23 mouse cellular contexts compared by ENCODE assay signal in the genomic region with DNA sequence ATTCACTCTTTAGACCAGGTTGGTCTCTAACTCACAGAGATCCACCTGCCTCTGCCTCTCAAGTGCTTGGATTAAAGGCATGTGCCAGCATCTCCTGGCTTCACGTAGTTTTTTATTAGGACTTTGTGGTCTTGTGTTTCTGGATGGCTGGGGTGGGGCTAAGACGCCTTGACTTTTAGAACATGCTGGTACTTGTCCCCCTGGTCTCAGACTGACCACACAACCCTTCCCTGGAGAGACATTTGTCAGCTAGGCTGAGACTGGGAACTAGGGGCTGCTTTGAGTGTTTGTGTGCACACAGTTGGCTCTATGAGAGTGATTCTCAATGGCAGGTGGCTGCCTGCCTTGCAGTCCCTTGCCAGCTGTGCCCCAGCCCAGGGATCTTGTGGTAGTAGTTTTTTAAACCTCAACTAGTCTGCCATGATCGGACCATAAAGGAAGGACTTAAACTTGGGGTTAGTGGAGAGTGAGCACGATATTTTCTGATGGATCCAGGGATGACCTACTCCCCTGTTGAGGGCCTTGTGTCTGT. TPM values are rescaled to one million over a fixed set of nuclear protein-coding genes. Genes with fewer than 3 reads are reported as not detected.
DNase-seq lines count a peak whose midpoint lies in the region; TF ChIP-seq lines count a peak whose summit lies in the region.
"Had no signal": no experiment of that assay in that cellular context is flagged by ENCODE, and none has a peak within 500 bp of the region (broad histone marks: within the 10 kb centered on the region; RNA-seq: fewer than 3 reads in every experiment).

No protein-coding gene starts in this region.

- no peak for DNase-seq in CH12.LX (ENCODE audit: extremely low read depth)
- peak; percentile 6 for DNase-seq in Muller cell, postnatal 12 days (ENCODE audit: inconsistent ontology term)
- DNase-seq in heart, postnatal 25 days (ENCODE audit: low spot score), result no peak
- DNase-seq in layer of hippocampus, postnatal 36 days, result no peak
- no peak for DNase-seq in neural tube, embryonic 10.5 days (ENCODE audit: extremely low spot score, low spot score)
- DNase-seq: adrenal gland, adult 2 months; adrenal gland, adult 8-10 months; adrenal gland, postnatal 10 days; adrenal gland, postnatal 14 days; adrenal gland, postnatal 25 days; adrenal gland, postnatal 36 days; B cell, adult 2 months; cerebellum, adult 11 months; cerebellum, adult 11-12 months; cerebellum, adult 18-20 months; cerebellum, adult 2 months; cerebellum, adult 8-10 months had no signal

- TF ChIP-seq POLR2A in CH12.LX (IDR thresholded peaks at IDR 0.05; ENCODE audit: low read depth, low read length) (no peak), myocyte (IDR thresholded peaks at IDR 0.05; ENCODE audit: insufficient read length, low read depth) (no peak)

- H3K9me3 ChIP-seq in CH12.LX (replicated peaks; ENCODE audit: low read length), result no peaks in the 10 kb centered on the region
- H3K9me3 ChIP-seq: G1E had no signal

- H3K9ac ChIP-seq in CH12.LX (ENCODE audit: insufficient read depth, low read depth), result no peak overlapping the region

- in situ Hi-C loops in CH12.LX (cut with MboI; ENCODE audit: low pct_ligation_motif_present, low pct_unique_long_range_greater_than_20kb, low sequenced_read_pairs), result loop anchor here (5.0 to 25.0 kb wide), 3 partner anchors 131 to 543 kb away; a partner anchor contains a TSS

- H3K79me2 ChIP-seq in CH12.LX (replicated peaks; ENCODE audit: control insufficient read depth, extremely low read depth, insufficient read depth, poor library complexity, severe bottlenecking) (peaks cover 7% of the 10 kb centered on the region; the same call in 1 of the 2 replicates), myocyte (ENCODE audit: control insufficient read depth, insufficient read depth) (no peaks in the 10 kb centered on the region)

- H3K36me3 ChIP-seq in CH12.LX (replicated peaks in 1 of 2; ENCODE audit: control insufficient read depth in 1 of 2, insufficient read depth in 1 of 2, low read length in 1 of 2) (peaks cover 51 to 77% of the 10 kb centered on the region in 2 experiments), myocyte (ENCODE audit: control insufficient read depth, insufficient read depth) (no peaks in the 10 kb centered on the region)
- H3K36me3 ChIP-seq: G1E had no signal

- H3K4me2 ChIP-seq in CH12.LX (ENCODE audit: insufficient read depth, low read depth, poor library complexity, severe bottlenecking) (no peak overlapping the region), myocyte (ENCODE audit: low read depth) (no peak overlapping the region)

- intact Hi-C loops in heart, postnatal 25 days (cut with DNase I), result no loop called here

- H3ac ChIP-seq in myocyte (ENCODE audit: control insufficient read depth, insufficient read length), result no peak overlapping the region

- dilution Hi-C loops in CH12.LX (cut with MboI; ENCODE audit: extremely low pct_ligation_motif_present, extremely low pct_unique_long_range_greater_than_20kb, low sequenced_read_pairs), result no loop called here

- peak; percentile 59 for TF ChIP-seq EP300 in CH12.LX (IDR thresholded peaks at IDR 0.05; ENCODE audit: low read length)

- peaks cover 24 to 51% of the 10 kb centered on the region in 2 experiments for H3K4me1 ChIP-seq in CH12.LX (ENCODE audit: control insufficient read depth in 1 of 2, insufficient read depth in 2 of 2)

- H3K4me3 ChIP-seq in CH12.LX (replicated peaks in 1 of 3; ENCODE audit: low read depth in 2 of 3, low read length in 2 of 3, poor library complexity in 1 of 3) (no peak overlapping the region), myocyte (no peak overlapping the region)

- H3K27me3 ChIP-seq in CH12.LX (replicated peaks), result no peaks in the 10 kb centered on the region
- H3K27me3 ChIP-seq in myocyte (ENCODE audit: control insufficient read depth, insufficient read depth, insufficient read length), result no peaks in the 10 kb centered on the region
- H3K27me3 ChIP-seq: Patski had no signal

- TF ChIP-seq CTCF in CH12.LX (conservative IDR thresholded peaks at IDR 0.05 in 1 of 2, IDR thresholded peaks at IDR 0.05 in 1 of 2; ENCODE audit: low read depth in 2 of 2, low read length in 2 of 2), result no peak

- peak overlapping the region; percentile 21; the same call in 1 of the 2 replicates for H3K27ac ChIP-seq in CH12.LX (ENCODE audit: insufficient read depth, low read depth)

- no peak for TF ChIP-seq RAD21 in CH12.LX (IDR thresholded peaks at IDR 0.05; ENCODE audit: low read depth, low read length)

TF ChIP-seq in CH12.LX, 34 proteins besides CTCF, POLR2A, EP300 and RAD21:
- no peak for TF ChIP-seq BHLHE40 (IDR thresholded peaks at IDR 0.05; ENCODE audit: low read depth, low read length)
- TF ChIP-seq KAT2A (IDR thresholded peaks at IDR 0.05; ENCODE audit: insufficient replicate concordance, low read length), result no peak
- no peak for TF ChIP-seq RCOR1 (conservative IDR thresholded peaks at IDR 0.05; ENCODE audit: low read depth, low read length)
- TF ChIP-seq MEF2A (IDR thresholded peaks at IDR 0.05; ENCODE audit: borderline replicate concordance, low read depth, low read length), result no peak
- no peak for TF ChIP-seq MAFK (IDR thresholded peaks at IDR 0.05; ENCODE audit: insufficient replicate concordance, low read length)
- no peak for TF ChIP-seq PAX5 (IDR thresholded peaks at IDR 0.05; ENCODE audit: low read length)
- no peak for TF ChIP-seq ZKSCAN1 (IDR thresholded peaks at IDR 0.05; ENCODE audit: borderline replicate concordance, low read depth, low read length)
- TF ChIP-seq ZC3H11A (IDR thresholded peaks at IDR 0.05; ENCODE audit: low read depth, low read length), result no peak
- no peak for TF ChIP-seq MXI1 (IDR thresholded peaks at IDR 0.05; ENCODE audit: low read depth, low read length)
- peak; percentile 95 for TF ChIP-seq CHD1 (IDR thresholded peaks at IDR 0.05; ENCODE audit: low read depth, low read length)
- TF ChIP-seq MAX (IDR thresholded peaks at IDR 0.05; ENCODE audit: low read length), result no peak
- no peak for TF ChIP-seq JUND (conservative IDR thresholded peaks at IDR 0.05; ENCODE audit: low read depth, low read length)
- TF ChIP-seq E2F4 (IDR thresholded peaks at IDR 0.05; ENCODE audit: insufficient replicate concordance, low read depth, low read length), result no peak
- peak; percentile 61 for TF ChIP-seq IRF4 (IDR thresholded peaks at IDR 0.05; ENCODE audit: low read depth, low read length)
- TF ChIP-seq ELF1 (IDR thresholded peaks at IDR 0.05; ENCODE audit: low read depth, low read length), result no peak
- peak; percentile 33; the same call in 1 of the 2 replicates for TF ChIP-seq TCF12 (IDR thresholded peaks at IDR 0.05; ENCODE audit: low read depth, low read length)
- no peak for TF ChIP-seq GABPA (IDR thresholded peaks at IDR 0.05; ENCODE audit: insufficient replicate concordance, low read depth, low read length)

TF ChIP-seq in myocyte, 11 proteins besides CTCF, POLR2A, EP300 and RAD21:
- no peak for TF ChIP-seq MAX (IDR thresholded peaks at IDR 0.05; ENCODE audit: low read depth)
- peak; percentile 34 to 81 (median 71) for TF ChIP-seq MYOG (IDR thresholded peaks at IDR 0.05; ENCODE audit: control insufficient read depth in 1 of 3, insufficient read depth in 1 of 3, insufficient read length in 2 of 3, low read depth in 2 of 3)
- TF ChIP-seq USF1 (IDR thresholded peaks at IDR 0.05; ENCODE audit: low read depth), result no peak
- no peak for TF ChIP-seq REST (IDR thresholded peaks at IDR 0.05; ENCODE audit: insufficient read depth, insufficient read length)
- no peak for TF ChIP-seq SRF (IDR thresholded peaks at IDR 0.05; ENCODE audit: control insufficient read depth, insufficient read length, low read depth)
- no peak for TF ChIP-seq POLR2AphosphoS2 (IDR thresholded peaks at IDR 0.05; ENCODE audit: insufficient read length, low read depth)
- TF ChIP-seq TCF12 (IDR thresholded peaks at IDR 0.05; ENCODE audit: insufficient read depth, poor library complexity, severe bottlenecking), result no peak
- TF ChIP-seq MYOD1 (IDR thresholded peaks at IDR 0.05; ENCODE audit: control insufficient read depth in 1 of 3, insufficient read length in 2 of 3, low read depth in 2 of 3), result peak; percentile 64 to 88 (median 86)
- TF ChIP-seq E2F4 (IDR thresholded peaks at IDR 0.05; ENCODE audit: insufficient read depth), result no peak
- TF ChIP-seq CEBPB (IDR thresholded peaks at IDR 0.05; ENCODE audit: insufficient read depth, poor library complexity, severe bottlenecking), result no peak

RNA-seq across cellular contexts. Expression of a gene that starts 23.6 kb away (rescaled TPM):
- total RNA-seq in CH12.LX (2012; rRNA removed) (386 and 662 TPM in 2 replicates), CH12.LX (2014; rRNA removed) (264 and 294 TPM in 2 replicates)
- polyA plus RNA-seq in CH12.LX (2012; ENCODE audit: insufficient read length, low read depth) (350 and 355 TPM in 2 replicates), myocyte (2012; fragmentation: generic; extraction: Trizol) (83.7 TPM)
- total RNA-seq in heart, postnatal 25 days (2021), result not detected
- 10 to 100 TPM; 40.2 to 54.9 TPM for total RNA-seq in layer of hippocampus, postnatal 36 days (2021)
- total RNA-seq: MEL had no signal
- polyA plus RNA-seq: activated CD4-positive, CD25-positive, alpha-beta regulatory T cell, adult 4 months; CD4-positive, CD25-positive, alpha-beta regulatory T cell, adult 4 months; G1E had no signal

RNA-seq across cellular contexts. Expression of a gene that starts 26.8 kb away (rescaled TPM):
- total RNA-seq in CH12.LX (2012; rRNA removed) (0.04 and 0.08 TPM in 2 replicates), CH12.LX (2014; rRNA removed) (not detected in 2 replicates)
- polyA plus RNA-seq in CH12.LX (2012; ENCODE audit: insufficient read length, low read depth) (0.09 and 0.14 TPM in 2 replicates), myocyte (2012; fragmentation: generic; extraction: Trizol) (691 TPM)
- 100 to 1,000 TPM; 112 to 149 TPM for total RNA-seq in heart, postnatal 25 days (2021)
- total RNA-seq in layer of hippocampus, postnatal 36 days (2021), result 10 to 100 TPM; 70.5 to 75.7 TPM
- total RNA-seq: MEL had no signal
- polyA plus RNA-seq: activated CD4-positive, CD25-positive, alpha-beta regulatory T cell, adult 4 months; CD4-positive, CD25-positive, alpha-beta regulatory T cell, adult 4 months had no signal

Comparison
In these comparisons a context has a peak if more than half of its experiments do, and no peak if none do; other contexts are left out.
1. RNA of a gene that starts 23.6 kb away (total RNA-seq): 264 to 662 TPM in CH12.LX and 40.2 to 54.9 TPM in layer of hippocampus, postnatal 36 days; not detected in heart, postnatal 25 days; every median in the first group is over 10 times any median in the second.
2. RNA of a gene that starts 26.8 kb away (total RNA-seq): 112 to 149 TPM in heart, postnatal 25 days and 70.5 to 75.7 TPM in layer of hippocampus, postnatal 36 days; 0.04 to 0.08 TPM in CH12.LX; every median in the first group is over 10 times any median in the second.